Mouse (Mus musculus) cerebellum, adult 2 months (tissue): ENCODE measurements at regions not wholly inside any gene's neighbourhood (a gene's known extent, or its start where the extent isn't known, plus 50 kb on each side); places are given as distances from the start of the nearest gene placed in this dataset.

Source experiments
- DNase-seq, 2 experiments: peaks; one replicate each; pipeline ENCODE4 v3.0.0; 2021
- H3K27ac ChIP-seq: fragments of 200-500 bp; 2 replicates; pipeline ENCODE4 v1.5.1; 2012; ENCODE audit warnings: low read length, control low read depth, inconsistent platforms; ENCODE audit not compliant: insufficient read depth
- H3K27me3 ChIP-seq: fragments of 200-500 bp; 2 replicates; pipeline ENCODE4 v1.6.1; 2012; ENCODE audit warnings: inconsistent platforms, mild to moderate bottlenecking, low read length, moderate library complexity; ENCODE audit not compliant: control insufficient read depth, insufficient read depth
- H3K4me1 ChIP-seq: fragments of 200-500 bp; 2 replicates; pipeline ENCODE4 v1.6.1; 2011; ENCODE audit warnings: low read length; ENCODE audit not compliant: control insufficient read depth, insufficient read depth
- H3K4me3 ChIP-seq: fragments of 200-500 bp; replicated peaks from 2 replicates; pipeline ENCODE3; 2011; ENCODE audit warnings: mild to moderate bottlenecking, low read depth, low read length, control low read depth; ENCODE audit not compliant: insufficient read depth
- CTCF ChIP-seq: fragments of 200-500 bp; IDR thresholded peaks from 2 replicates; pipeline ENCODE4 v1.5.1; 2011; ENCODE audit warnings: low read depth, mild to moderate bottlenecking, control low read depth, low read length, moderate library complexity, borderline replicate concordance; ENCODE audit not compliant: insufficient read depth
- POLR2A ChIP-seq: fragments of 200-500 bp; IDR thresholded peaks from 2 replicates; pipeline ENCODE4 v1.6.1; 2011; ENCODE audit warnings: low read length, control low read depth, borderline replicate concordance; ENCODE audit not compliant: insufficient read depth
- WGBS: fragments of 180-500 bp; shearing (Covaris S2); methylation state at CpG from one replicate; pipeline ENCODE4 v1.1.7; 2018; 5-methylcytosine and 5-hydroxymethylcytosine counted together

DNA sequence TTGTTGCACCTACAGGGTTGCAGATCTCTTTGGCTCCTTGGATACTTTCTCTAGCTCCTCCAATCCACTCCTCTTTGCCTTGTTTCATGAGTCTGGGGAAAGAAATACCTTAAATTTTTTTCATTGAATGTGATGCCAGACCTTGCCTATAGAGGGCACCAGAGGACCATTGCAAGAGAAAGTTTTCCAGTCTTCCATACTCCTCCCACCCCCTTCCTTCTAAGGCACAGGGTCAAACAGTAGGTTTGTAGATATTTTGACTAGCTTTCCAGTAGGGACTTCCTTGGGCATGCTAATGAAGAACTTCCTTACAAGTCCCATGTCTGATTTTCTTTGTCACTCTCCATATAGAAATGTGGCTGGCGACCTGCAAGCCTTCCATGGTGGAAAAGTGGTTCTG, 379.3 kb upstream of the Fam98a start:
- Histone ChIP-seq H3K4me3 (no peak overlapping the region), H3K27me3 (no peaks in the 10 kb centered on the region), H3K27ac (no peak overlapping the region), H3K4me1 (no peaks in the 10 kb centered on the region)
- WGBS = 93% methylated on average over 1 of the region's 1 CpGs
- TF ChIP-seq CTCF (peak; percentile 42; the same call in 1 of the 2 replicates), POLR2A (no peak)
- DNase-seq = no peak

DNA sequence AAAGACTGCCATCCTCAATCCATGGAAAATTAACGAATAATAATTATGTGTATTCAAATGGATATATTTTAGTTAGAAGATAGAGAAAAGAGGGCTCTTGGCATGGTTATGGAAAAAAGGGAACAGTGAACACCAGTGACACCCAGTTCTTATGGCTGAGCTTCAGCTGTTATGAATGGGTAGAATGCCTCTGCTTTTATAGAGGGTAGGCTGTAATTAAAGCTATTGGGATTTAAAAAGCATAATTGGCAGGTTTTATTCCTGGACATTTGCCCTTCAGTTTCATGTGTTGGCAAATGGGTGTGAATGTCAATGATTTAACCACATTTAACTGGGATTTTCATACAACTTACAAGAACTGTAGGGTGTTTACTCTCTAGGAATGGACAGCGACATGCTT, 368.5 kb upstream of the Fam98a start:
- Histone ChIP-seq H3K27ac (no peak overlapping the region), H3K4me3 (no peak overlapping the region), H3K27me3 (no peaks in the 10 kb centered on the region), H3K4me1 (no peaks in the 10 kb centered on the region)
- DNase-seq = no peak
- WGBS = 89% methylated on average over 2 of the region's 2 CpGs
- TF ChIP-seq CTCF (no peak), POLR2A (no peak)

DNA sequence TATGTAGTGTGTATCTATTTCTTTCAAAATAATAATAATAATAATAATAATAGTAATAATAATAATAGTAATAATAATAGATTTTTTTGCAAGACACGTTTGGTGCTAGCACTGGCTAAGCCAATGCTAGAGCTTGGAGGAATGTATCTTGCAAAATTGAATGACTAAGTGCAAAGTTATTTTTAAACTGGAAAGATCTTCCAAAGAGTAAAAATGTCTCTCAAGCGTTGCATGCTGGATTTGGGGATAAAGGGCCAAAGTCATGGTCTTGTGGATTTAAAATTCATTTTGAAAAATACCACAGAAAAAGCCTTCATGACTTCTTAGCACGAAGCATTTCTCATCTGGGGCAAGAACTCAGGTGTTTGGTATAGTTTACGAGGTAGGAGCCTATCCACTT, 365.3 kb upstream of the Fam98a start:
- H3K27ac ChIP-seq = no peak overlapping the region
- no peak for DNase-seq
- H3K4me3 ChIP-seq = no peak overlapping the region
- no peaks in the 10 kb centered on the region for H3K27me3 ChIP-seq
- TF ChIP-seq POLR2A (no peak), CTCF (no peak)
- no peaks in the 10 kb centered on the region for H3K4me1 ChIP-seq
- 83% methylated on average over 4 of the region's 4 CpGs for WGBS

DNA sequence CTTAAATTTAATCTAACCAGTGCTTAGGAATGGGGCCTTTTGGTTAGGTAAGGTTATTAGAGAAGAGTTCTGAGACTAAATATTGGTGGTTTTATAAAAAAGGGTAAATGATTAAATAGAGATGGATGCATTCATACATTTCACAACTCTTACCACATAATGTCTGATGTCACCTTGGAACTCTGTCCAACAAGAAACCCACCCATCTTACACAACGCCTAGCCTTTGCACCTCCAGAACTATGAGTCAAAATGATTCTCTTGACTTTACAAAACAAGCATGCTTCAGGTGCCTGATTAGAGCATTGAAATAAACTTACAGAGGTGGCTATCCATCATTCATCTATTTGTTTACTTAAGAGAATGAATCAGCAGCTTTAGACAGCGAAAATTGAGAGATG, 364.8 kb upstream of the Fam98a start:
- H3K4me1 ChIP-seq = no peaks in the 10 kb centered on the region
- H3K27me3 ChIP-seq = no peaks in the 10 kb centered on the region
- TF ChIP-seq CTCF (no peak), POLR2A (no peak)
- WGBS = 90% methylated on average over 2 of the region's 2 CpGs
- no peak overlapping the region for H3K27ac ChIP-seq
- no peak for DNase-seq
- H3K4me3 ChIP-seq = no peak overlapping the region

DNA sequence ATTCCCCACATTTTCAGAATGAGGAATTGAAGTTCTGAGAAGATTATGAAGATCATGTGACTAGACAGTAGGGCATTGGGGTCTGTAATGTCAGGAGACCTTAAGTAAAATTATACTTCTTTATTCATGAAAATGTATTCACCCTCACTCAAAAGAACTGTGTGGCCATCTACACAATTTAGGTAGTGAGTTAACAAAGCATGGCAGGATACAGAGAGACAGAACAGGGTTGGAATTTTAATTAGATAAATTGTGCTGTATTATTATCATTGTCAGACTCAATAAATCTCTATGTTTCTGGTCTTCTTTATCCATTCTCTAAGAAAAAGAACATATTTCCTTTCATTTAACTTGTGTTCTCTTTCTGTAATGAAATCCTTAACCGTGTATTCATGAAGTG, 363.5 kb upstream of the Fam98a start:
- no peaks in the 10 kb centered on the region for H3K27me3 ChIP-seq
- TF ChIP-seq CTCF (no peak), POLR2A (no peak)
- 84% methylated on average over 1 of the region's 1 CpGs for WGBS
- H3K4me3 ChIP-seq = no peak overlapping the region
- no peak for DNase-seq
- H3K4me1 ChIP-seq = no peaks in the 10 kb centered on the region
- H3K27ac ChIP-seq = no peak overlapping the region

DNA sequence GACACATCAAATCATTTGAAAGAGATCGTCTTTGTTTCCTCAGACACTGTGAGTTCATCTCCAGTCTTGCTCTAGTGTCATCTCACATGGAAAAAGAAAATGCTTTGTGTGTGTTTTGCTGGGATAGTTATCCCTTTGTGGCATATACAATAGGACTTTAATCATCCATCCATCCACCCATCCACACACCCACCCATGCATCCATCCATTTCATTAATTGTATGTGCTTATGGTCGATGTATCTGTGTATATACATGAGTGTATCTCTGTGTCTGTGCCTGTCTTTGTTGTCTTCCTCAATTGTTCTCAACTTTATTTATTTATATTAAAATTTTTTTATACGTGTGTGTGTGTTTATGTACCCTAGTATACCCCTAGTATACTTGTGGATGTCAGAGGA, 355.3 kb upstream of the Fam98a start:
- no peaks in the 10 kb centered on the region for H3K4me1 ChIP-seq
- TF ChIP-seq CTCF (no peak), POLR2A (no peak)
- H3K27ac ChIP-seq = no peak overlapping the region
- DNase-seq = no peak
- no peaks in the 10 kb centered on the region for H3K27me3 ChIP-seq
- 38% methylated on average over 3 of the region's 3 CpGs for WGBS
- H3K4me3 ChIP-seq = no peak overlapping the region

DNA sequence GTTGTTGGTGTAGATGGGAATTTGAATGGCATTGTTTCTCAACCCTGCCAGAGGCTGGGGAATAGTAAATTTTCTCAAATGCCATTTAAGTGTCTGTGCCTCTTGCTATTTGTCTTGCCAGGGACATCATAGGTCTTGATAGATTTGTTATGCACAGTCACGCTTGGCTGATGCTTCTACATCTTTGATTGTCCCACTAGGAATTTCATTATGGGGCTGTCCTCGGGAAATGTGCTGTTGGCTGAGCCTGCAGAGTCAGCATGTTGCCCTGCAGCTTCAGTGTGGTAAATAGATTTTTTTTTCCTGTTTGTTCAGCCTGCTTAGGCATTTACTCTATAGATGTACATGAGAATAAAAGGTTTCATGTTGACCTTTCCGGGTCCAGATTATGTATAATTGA, 354.9 kb upstream of the Fam98a start:
- Histone ChIP-seq H3K27me3 (no peaks in the 10 kb centered on the region), H3K27ac (no peak overlapping the region), H3K4me3 (no peak overlapping the region), H3K4me1 (no peaks in the 10 kb centered on the region)
- DNase-seq = no peak
- TF ChIP-seq CTCF = no peak
- 11% methylated on average over 3 of the region's 3 CpGs for WGBS

DNA sequence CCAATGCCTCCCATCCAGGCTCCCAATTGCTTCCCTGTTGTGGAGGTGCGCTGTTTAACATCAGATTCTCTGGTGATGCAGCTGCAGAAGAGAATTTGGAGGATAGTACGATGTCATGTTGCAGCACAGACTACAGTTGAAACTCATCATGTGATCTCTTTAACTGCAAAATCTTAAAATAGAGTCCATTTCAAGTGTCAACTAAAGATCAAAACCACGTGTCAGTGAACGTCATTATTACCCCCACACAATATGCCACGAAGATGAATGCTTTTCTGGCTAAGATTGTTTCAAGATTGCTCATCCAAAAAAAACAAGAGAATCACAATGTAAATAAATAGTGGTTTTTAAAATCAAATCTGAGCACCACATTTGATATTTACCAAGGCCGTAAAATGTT, 343.7 kb upstream of the Fam98a start:
- no peak overlapping the region for H3K27ac ChIP-seq
- no peaks in the 10 kb centered on the region for H3K27me3 ChIP-seq
- WGBS = 74% methylated on average over 6 of the region's 6 CpGs
- no peak for DNase-seq
- H3K4me3 ChIP-seq = no peak overlapping the region
- no peaks in the 10 kb centered on the region for H3K4me1 ChIP-seq
- no peak for TF ChIP-seq POLR2A
- TF ChIP-seq CTCF = no peak
